Mouse (Mus musculus) cortical plate, adult 2 months (tissue): ENCODE measurements around the gene Yipf2. TPM values are rescaled to one million over a fixed set of nuclear protein-coding genes. Genes with fewer than 3 reads are reported as not detected.
"Not testable (repeated sequence)": the region's sequence is repeated elsewhere in the genome, so short reads cannot be mapped to it uniquely, and the experiment has no call there.

Source experiments
- H3K27ac ChIP-seq: fragments of 200-500 bp; 2 replicates; pipeline ENCODE4 v1.5.1; 2012; ENCODE audit warnings: low read length, control low read depth, inconsistent platforms; ENCODE audit not compliant: insufficient read depth
- H3K4me1 ChIP-seq: fragments of 200-500 bp; 2 replicates; pipeline ENCODE4 v1.6.1; 2011; ENCODE audit warnings: low read length; ENCODE audit not compliant: control insufficient read depth, insufficient read depth
- H3K4me3 ChIP-seq: fragments of 200-500 bp; 2 replicates; pipeline ENCODE4 v1.5.1; 2011; ENCODE audit warnings: mild to moderate bottlenecking, low read length, control low read depth; ENCODE audit not compliant: insufficient read depth
- CTCF ChIP-seq: fragments of 200-500 bp; IDR thresholded peaks from 2 replicates; pipeline ENCODE4 v1.5.1; 2011; ENCODE audit warnings: mild to moderate bottlenecking, control low read depth, low read length; ENCODE audit not compliant: insufficient read depth; ENCODE audit errors: extremely low read depth
- POLR2A ChIP-seq: fragments of 200-500 bp; IDR thresholded peaks from 2 replicates; pipeline ENCODE4 v1.6.1; 2011; ENCODE audit warnings: mild to moderate bottlenecking, low read length, control low read depth; ENCODE audit not compliant: insufficient read depth; ENCODE audit errors: extremely low read depth
- polyA plus RNA-seq: library from polyadenylated mRNA; depleted of rRNA; stranded (reverse); fragments of >200 nt; gene quantifications from 2 replicates; pipeline ENCODE4 v1.2.3, GENCODE M21; 2012

Gene Yipf2
- polyA plus RNA-seq, 1 experiment, result 27.6 TPM

DNA sequence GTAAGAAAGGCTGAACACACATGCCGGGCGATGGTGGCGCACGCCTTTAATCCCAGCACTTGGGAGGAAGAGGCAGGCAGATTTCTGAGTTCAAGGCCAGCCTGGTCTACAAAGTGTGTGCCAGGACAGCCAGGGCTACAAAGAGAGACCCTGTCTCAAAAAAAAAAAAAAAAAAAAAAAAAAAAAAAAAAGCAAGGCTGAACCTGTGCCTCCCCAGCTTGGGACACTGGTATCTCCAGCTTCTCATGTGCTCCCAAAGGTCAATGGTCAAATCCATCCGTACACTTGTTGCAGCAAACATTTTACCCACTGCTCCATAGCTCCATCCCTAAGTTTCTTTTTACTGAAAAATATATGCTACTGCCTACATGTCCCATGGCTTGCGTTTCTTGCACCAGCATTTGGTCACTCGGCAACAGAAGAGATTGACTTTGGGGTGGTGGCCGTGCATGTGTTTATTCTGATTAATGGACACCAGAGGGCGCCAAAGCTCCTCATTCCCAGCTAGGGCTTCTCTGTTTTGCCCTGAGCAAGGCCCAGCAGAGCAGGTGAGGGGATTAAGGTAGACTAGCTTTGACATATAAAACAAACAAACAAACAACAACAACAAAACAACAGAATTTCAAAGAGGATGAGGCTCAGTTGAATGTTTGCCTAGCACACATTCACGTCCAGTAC is 9.2 kb upstream of the Yipf2 start:
- H3K4me1 ChIP-seq, result no peaks in the 10 kb centered on the region
- TF ChIP-seq CTCF (peak; percentile 85), POLR2A (no peak)
- no peak overlapping the region for H3K27ac ChIP-seq
- H3K4me3 ChIP-seq, result no peak overlapping the region

DNA sequence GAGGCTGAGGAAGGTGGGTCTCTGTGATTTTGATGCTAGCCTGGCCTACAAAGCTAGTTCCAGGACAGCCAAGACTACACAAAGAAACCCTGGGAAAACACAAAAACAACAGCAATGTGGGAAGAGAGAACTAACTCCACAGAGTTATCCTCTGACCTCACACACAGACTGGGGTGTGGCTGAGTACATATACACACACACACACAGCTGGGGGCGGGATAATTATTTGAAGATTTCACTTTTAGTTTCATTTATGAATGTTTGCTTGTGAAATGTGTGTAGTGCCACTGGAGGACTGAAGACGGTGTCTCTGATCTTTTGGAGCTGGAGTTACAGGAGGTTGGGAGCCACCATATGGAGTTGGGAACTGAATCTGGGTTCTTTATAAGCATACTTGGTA is 8.4 kb upstream of the Yipf2 start:
- Histone ChIP-seq H3K4me1 (no peaks in the 10 kb centered on the region), H3K4me3 (no peak overlapping the region), H3K27ac (no peak overlapping the region)
- TF ChIP-seq POLR2A (no peak), CTCF (no peak)

DNA sequence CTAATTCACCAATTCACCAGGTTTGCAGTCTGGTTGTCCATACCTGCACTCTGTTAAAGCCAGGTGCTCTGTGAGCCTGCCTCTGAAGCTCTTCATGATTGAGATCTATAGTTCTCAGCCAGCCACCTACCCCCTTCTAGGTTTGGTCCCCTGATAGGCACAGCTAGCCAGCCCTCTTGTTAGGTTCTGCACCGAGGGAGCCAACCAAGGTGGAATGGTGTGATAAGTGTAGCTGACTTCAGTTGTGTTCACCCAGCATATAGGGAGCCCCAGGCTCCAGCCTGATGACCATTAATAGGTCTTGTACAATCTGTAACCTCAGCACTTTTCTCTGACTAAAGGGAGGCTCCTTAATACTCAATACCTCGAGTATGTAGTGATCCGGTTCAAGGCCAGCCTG is 7.6 kb upstream of the Yipf2 start:
- Histone ChIP-seq H3K4me3 (no peak overlapping the region), H3K27ac (no peak overlapping the region), H3K4me1 (no peaks in the 10 kb centered on the region)
- TF ChIP-seq CTCF, result no peak
- no peak for TF ChIP-seq POLR2A

DNA sequence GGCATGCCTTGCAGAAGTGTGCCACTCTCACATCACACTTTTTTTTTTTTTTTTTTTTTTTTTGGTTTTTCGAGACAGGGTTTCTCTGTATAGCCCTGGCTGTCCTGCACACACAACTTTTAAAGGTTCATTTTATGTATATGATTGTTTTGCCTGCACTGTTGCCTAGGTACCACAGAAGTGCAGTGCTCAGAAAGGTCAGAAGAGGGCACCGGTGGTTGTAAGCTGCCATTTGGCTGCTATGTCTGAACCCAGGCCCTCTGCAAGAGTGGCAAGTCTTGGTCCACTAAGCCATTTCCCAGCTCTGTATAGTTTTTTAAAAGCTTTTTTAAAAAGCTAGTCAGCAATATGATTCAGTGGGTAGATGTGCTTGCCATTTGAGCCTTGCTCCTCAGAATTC is 5.6 kb upstream of the Yipf2 start:
- H3K4me1 ChIP-seq, result no peaks in the 10 kb centered on the region
- no peak overlapping the region for H3K4me3 ChIP-seq
- TF ChIP-seq CTCF, result peak; percentile 22; the same call in 1 of the 2 replicates
- TF ChIP-seq POLR2A, result no peak
- H3K27ac ChIP-seq, result no peak overlapping the region

DNA sequence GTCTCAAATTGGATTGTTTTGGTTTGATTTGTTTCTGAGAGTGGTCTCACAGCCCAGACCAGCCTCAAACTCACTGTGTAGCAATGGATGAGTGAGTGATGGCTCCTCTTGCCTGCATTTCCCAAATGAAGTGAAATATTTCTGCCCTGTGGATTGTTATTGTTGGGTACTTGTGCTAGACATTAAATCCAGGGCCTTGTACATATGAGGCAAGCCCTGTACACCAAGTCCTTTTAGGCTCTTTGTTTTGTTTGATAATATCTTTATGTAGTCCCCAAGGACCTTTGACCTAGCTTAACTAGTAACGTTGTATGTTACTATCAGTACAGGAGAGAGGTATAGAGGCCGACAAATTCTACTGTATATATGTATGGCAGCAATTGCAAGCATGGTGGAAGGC is 2.2 kb upstream of the Yipf2 start:
- Histone ChIP-seq H3K27ac (no peak overlapping the region), H3K4me3 (peak overlapping the region; percentile 54; the same call in 1 of the 2 replicates)
- TF ChIP-seq CTCF, result no peak
- TF ChIP-seq POLR2A, result no peak

DNA sequence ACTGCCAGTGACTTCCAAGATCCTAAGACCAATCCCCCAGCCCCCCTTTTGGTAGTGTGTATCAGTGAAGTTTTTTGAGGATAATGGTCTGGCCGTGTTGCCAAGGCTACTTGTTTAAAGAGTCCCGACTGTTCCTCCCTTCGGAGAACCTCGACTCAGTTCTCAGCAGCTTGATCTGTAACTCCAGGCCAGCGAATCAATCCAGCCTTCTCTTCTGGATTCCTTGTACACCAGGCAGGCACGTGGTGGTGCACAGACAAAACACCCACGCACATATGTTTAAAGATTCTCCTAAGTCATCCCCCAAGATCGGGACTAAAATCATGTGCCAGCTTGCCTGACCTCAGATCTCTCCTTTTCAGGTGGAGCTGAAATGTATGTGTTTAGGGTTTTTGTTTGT is 1.7 kb upstream of the Yipf2 start:
- H3K4me3 ChIP-seq, result peak overlapping the region; percentile 54; the same call in 1 of the 2 replicates
- H3K4me1 ChIP-seq, H3K27ac ChIP-seq: not testable (repeated sequence)

More for the DNA sequence above, 2.2 kb upstream of the Yipf2 start:
- H3K4me1 ChIP-seq, result 0 out of 2 replicates have a peak, but pooled peaks cover 4% of the 10 kb centered on the region

DNA sequence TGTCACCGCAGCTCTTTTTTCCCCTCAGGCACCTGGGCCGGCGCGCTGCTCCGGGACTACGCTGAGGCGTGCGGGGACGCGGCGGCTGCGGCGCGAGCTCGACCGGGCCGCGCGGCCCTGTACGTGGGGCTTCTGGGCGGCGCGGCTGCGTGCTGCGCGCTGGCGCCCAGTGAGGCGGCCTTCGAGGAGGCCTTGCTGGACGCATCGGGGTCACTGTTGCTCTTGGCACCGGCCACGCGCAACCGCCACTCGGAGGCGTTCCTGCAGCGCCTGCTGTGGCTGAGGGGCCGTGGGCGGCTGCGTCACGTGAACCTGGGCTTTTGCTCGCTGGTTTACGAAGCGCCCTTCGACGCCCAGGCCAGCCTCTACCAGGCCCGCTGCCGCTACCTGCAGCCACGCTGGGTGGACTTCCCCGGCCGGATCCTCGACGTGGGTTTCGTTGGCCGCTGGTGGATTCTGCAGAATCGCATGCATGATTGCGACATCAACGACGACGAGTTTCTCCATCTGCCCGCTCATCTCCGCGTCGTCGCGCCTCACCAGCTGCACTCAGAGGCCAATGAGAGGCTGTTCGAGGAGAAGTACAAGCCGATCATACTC is 594 bp upstream of the Yipf2 start:
- 0 out of 2 replicates have a peak, but pooled peaks have one; percentile 6 for TF ChIP-seq POLR2A
- TF ChIP-seq CTCF, result no peak
- Histone ChIP-seq H3K4me1 (0 out of 2 replicates have a peak, but pooled peaks cover 4% of the 10 kb centered on the region), H3K27ac (peak overlapping the region; percentile 29), H3K4me3 (peak overlapping the region; percentile 54)

DNA sequence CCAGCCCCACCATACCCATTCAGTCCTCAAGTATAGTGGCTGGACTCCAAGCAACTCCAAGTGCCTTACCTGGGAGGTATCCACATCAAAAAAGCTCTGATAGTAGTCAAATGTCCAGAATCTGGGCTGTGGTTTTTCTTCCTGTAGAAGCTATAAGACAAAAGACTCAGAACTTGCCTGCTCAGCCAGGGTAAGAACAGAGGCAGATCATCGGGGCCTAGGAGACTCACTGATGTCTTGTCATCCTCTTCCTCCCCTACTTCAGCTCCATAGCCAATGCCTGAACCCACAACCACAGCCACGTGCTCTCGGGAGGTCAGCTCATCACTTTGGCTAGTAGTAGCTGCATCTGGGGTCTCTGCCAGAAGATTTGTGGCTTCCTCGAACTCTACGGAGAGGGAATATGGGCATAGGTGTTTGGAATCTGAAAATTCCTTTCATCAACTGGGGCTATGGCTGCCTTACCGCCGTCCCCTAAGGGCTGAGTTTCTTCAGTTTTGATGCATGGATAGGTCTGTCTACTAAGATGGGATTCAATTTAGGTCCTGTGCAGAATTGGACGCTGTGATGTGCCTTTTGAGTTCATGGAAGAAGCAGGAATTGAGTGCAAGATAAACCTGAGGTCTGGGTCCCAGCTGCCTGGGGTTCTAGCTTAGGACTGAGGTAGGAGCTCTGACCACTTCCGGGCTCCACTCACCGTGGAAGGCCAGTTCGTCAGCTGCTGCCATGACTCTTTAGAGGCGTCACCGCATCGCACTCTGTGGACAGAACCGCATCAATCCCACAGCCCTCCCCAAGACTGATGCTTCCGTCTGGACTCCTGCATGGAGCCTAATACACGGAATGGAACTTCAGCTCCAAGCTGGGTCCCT is 561 bp downstream of the Yipf2 start:
- Histone ChIP-seq H3K4me3 (peak overlapping the region; percentile 54), H3K27ac (0 out of 2 replicates have a peak overlapping the region, but pooled peaks have one; percentile 11), H3K4me1 (0 out of 2 replicates have a peak, but pooled peaks cover 6% of the 10 kb centered on the region)
- no peak for TF ChIP-seq POLR2A
- no peak for TF ChIP-seq CTCF

DNA sequence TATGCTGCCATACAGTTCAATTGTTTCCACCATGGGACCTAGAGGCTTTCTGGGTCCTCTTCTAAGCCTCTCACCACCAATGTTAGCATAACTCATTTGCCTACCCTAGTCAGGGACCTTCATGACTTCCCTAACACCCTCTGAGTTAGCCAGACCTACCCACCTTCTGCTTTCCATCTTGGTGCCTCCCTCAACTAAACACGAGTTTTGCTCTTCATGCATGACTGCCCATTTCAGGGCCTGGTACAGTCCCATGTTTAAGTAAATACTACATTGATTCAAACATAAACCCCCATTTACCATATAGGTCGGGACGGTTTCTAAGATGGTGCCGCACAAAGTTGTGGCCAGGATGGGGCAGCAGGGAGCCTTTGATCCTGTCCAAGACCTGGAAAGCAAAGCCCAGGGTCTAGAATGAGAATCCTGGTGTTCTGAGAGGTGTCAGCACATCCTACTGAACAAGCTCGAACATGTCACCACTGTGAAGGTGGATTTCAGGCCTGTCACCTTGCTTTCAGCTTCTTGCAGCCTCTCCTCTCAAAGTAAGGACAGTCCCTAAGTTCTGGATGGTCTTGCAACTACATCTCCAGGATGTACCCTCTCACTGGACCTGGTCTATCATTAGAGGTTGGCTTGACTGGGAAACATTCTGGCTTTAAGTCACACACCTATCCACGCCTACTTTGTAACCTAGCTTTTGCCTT is 1.3 kb downstream of the Yipf2 start:
- H3K27ac ChIP-seq, result no peak overlapping the region
- H3K4me1 ChIP-seq, result 0 out of 2 replicates have a peak, but pooled peaks cover 6% of the 10 kb centered on the region
- TF ChIP-seq CTCF (0 out of 2 replicates have a peak, but pooled peaks have one; percentile 0), POLR2A (no peak)
- no peak overlapping the region; the same call in 1 of the 2 replicates for H3K4me3 ChIP-seq
